Mouse (Mus musculus) adipocyte (in vitro differentiated cells): ENCODE measurements around the gene Cmtm6.

Experiments
- DNase-seq: peaks from one replicate; pipeline ENCODE4 v3.0.0-alpha.2; 2016; ENCODE audit warnings: low spot score

Cmtm6 gene

GRCm38 (mm10) chr9:114729911-114730805 lies 758 bp upstream of the Cmtm6 start:
- no peak for DNase-seq

- no peak for DNase-seq
Measured at GRCm38 (mm10) chr9:114731871-114732682, 1.2 kb downstream of the Cmtm6 start.

- no peak for DNase-seq
Measured at GRCm38 (mm10) chr9:114733238-114733637, 2.3 kb downstream of the Cmtm6 start.

- DNase-seq: peak; percentile 35
Measured at GRCm38 (mm10) chr9:114736442-114736841, 5.5 kb downstream of the Cmtm6 start.

- no peak for DNase-seq
Measured at GRCm38 (mm10) chr9:114740336-114740735, 9.4 kb downstream of the Cmtm6 start.

- DNase-seq: no peak
Measured at GRCm38 (mm10) chr9:114742731-114743130, 11.8 kb downstream of the Cmtm6 start.

GRCm38 (mm10) chr9:114745163-114745562 lies 14.2 kb downstream of the Cmtm6 start:
- DNase-seq: no peak

- DNase-seq: no peak
Measured at GRCm38 (mm10) chr9:114745654-114746053, 14.7 kb downstream of the Cmtm6 start.

- no peak for DNase-seq
Measured at GRCm38 (mm10) chr9:114747012-114747411, 16.1 kb downstream of the Cmtm6 start.

GRCm38 (mm10) chr9:114747466-114747865 lies 16.6 kb downstream of the Cmtm6 start:
- DNase-seq: no peak

- no peak for DNase-seq
Measured at GRCm38 (mm10) chr9:114751582-114751981, 20.7 kb downstream of the Cmtm6 start.

- no peak for DNase-seq
Measured at GRCm38 (mm10) chr9:114752311-114752710, 21.4 kb downstream of the Cmtm6 start.

- peak; percentile 83 for DNase-seq
Measured at GRCm38 (mm10) chr9:114752863-114753484, 22.1 kb downstream of the Cmtm6 start.

- DNase-seq: no peak
Measured at GRCm38 (mm10) chr9:114758272-114758671, 27.4 kb downstream of the Cmtm6 start.

- no peak for DNase-seq
Measured at GRCm38 (mm10) chr9:114758801-114759200, 27.9 kb downstream of the Cmtm6 start.

GRCm38 (mm10) chr9:114759886-114760285 lies 29.0 kb downstream of the Cmtm6 start:
- no peak for DNase-seq

- DNase-seq: no peak
Measured at GRCm38 (mm10) chr9:114760353-114760752, 29.4 kb downstream of the Cmtm6 start.

GRCm38 (mm10) chr9:114761848-114762247 lies 30.9 kb downstream of the Cmtm6 start:
- no peak for DNase-seq

- no peak for DNase-seq
Measured at GRCm38 (mm10) chr9:114763341-114763740, 32.4 kb downstream of the Cmtm6 start.

- DNase-seq: no peak
Measured at GRCm38 (mm10) chr9:114767030-114767429, 36.1 kb downstream of the Cmtm6 start.

GRCm38 (mm10) chr9:114767507-114767906 lies 36.6 kb downstream of the Cmtm6 start:
- no peak for DNase-seq

GRCm38 (mm10) chr9:114768066-114768465 lies 37.1 kb downstream of the Cmtm6 start:
- DNase-seq: no peak
